Mouse (Mus musculus) thymus, postnatal 0 days (tissue): ENCODE results near the gene Mta1. TPM values are rescaled to one million over a fixed set of nuclear protein-coding genes. Genes with fewer than 3 reads are reported as not detected.
A peak's percentile ranks its signal among the peaks of the same experiment; 100 is the strongest.

Experiments
- DNase-seq: peaks from one replicate; pipeline ENCODE4 v3.0.0-alpha.2; 2015; ENCODE audit warnings: low spot score
- microRNA-seq: library from miRNA; unstranded; fragments of <30 nt; microRNA quantifications from one replicate; pipeline ENCODE4, GENCODE M21; 2016; ENCODE audit warnings: borderline number of aligned reads
- polyA plus RNA-seq: library from polyadenylated mRNA; unstranded; fragments of >200 nt; fragmentation: Nextera tagmentation; extraction: Ambion mirVana; gene quantifications from 2 replicates; pipeline ENCODE4 v1.2.1, GENCODE M21; 2015

Mta1 gene
- polyA plus RNA-seq, 1 experiment from 2014 or later = 13.6 TPM

- DNase-seq = peak; percentile 20
Observed at GRCm38 (mm10) chr12:113184945-113185344, 86.9 kb downstream of the Mta1 start.

- DNase-seq = peak; percentile 26
Observed at GRCm38 (mm10) chr12:113185442-113186291, 87.6 kb downstream of the Mta1 start, which contains the start of gene Tmem121. TSS of gene Tmem121 (plus strand) at chr12:113185930.

GRCm38 (mm10) chr12:113186326-113187010 is 88.4 kb downstream of the Mta1 start:
- no peak for DNase-seq

Small RNA genes within 50 kb of the gene (microRNA-seq; reads per million reads assigned to microRNA genes)
- gene Gm44471 = not detected

Other genes with a start within 250 kb of the Mta1 start
- gene Gpr132, start 230.1 kb upstream of the Mta1 start, polyA plus RNA-seq = 26.6 and 28.5 TPM in 2 replicates
- gene Jag2, start 168.5 kb upstream of the Mta1 start, polyA plus RNA-seq = 8.3 and 10.2 TPM in 2 replicates
- 93.9 and 98.4 TPM in 2 replicates for gene Nudt14, start 156.2 kb upstream of the Mta1 start, polyA plus RNA-seq
- 16.4 and 18.0 TPM in 2 replicates for gene Btbd6, start 121.8 kb upstream of the Mta1 start, polyA plus RNA-seq
- 70.8 and 89.0 TPM in 2 replicates for gene Brf1, start 97.6 kb upstream of the Mta1 start, polyA plus RNA-seq
- 5.2 and 6.4 TPM in 2 replicates for gene Pacs2, start 83.8 kb upstream of the Mta1 start, polyA plus RNA-seq
- gene Tex22, start 23.8 kb upstream of the Mta1 start, polyA plus RNA-seq = not detected in 2 replicates
- gene Crip2, start 42.0 kb downstream of the Mta1 start, polyA plus RNA-seq = 113 and 122 TPM in 2 replicates
- 2,725 and 3,094 TPM in 2 replicates for gene Crip1, start 48.0 kb downstream of the Mta1 start, polyA plus RNA-seq
- 49.4 and 71.1 TPM in 2 replicates for gene Tedc1, start 58.1 kb downstream of the Mta1 start, polyA plus RNA-seq
- 35.5 and 37.2 TPM in 2 replicates for gene Tmem121, start 87.7 kb downstream of the Mta1 start, polyA plus RNA-seq